Mouse (Mus musculus): ENCODE measurements at regions not wholly inside any gene's neighbourhood (a gene's known extent, or its start where the extent isn't known, plus 50 kb on each side); places are given as distances from the start of the nearest gene placed in this dataset.

DNA sequence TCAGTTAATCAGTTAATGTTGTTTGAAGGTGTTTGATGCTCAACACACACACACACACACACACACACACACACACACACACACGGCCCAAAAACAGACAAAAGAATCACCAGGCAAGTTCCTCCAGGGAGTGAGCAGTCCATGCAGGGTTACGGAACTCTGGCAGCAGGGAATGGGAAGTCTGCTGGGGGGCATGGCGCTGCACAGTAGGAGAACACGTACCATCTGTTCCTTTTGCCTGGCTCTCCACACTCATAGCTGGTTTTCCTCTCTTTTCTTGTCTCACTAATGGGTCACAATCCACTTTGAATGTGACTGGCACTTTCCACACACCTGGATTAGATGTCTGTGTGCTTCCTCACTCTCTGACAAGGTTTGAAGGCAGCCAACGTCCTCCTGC is 151.8 kb downstream of the Rpl14 start:
- H3K9me3 ChIP-seq (ENCODE audit: control insufficient read depth, low read length): no peaks in the 10 kb centered on the region
- no peaks in the 10 kb centered on the region for H3K27me3 ChIP-seq (replicated peaks; ENCODE audit: control insufficient read depth, insufficient read depth, low read length)
- WGBS: 82% methylated on average over 5 of the region's 5 CpGs
- no peak for ATAC-seq (replicated peaks; ENCODE audit: low FRiP score)
- H3K9ac ChIP-seq (ENCODE audit: low read depth, low read length): no peak overlapping the region
- H3K4me3 ChIP-seq (ENCODE audit: low read depth, low read length): no peak overlapping the region
- H3K36me3 ChIP-seq (ENCODE audit: control insufficient read depth, insufficient read depth, low read length): no peaks in the 10 kb centered on the region
- H3K4me1 ChIP-seq (replicated peaks; ENCODE audit: control insufficient read depth, insufficient read depth, low read length): no peaks in the 10 kb centered on the region
- no peak for DNase-seq (ENCODE audit: low spot score)
- H3K4me2 ChIP-seq: no peak overlapping the region
- H3K27ac ChIP-seq (ENCODE audit: low read depth, low read length): no peak overlapping the region

DNA sequence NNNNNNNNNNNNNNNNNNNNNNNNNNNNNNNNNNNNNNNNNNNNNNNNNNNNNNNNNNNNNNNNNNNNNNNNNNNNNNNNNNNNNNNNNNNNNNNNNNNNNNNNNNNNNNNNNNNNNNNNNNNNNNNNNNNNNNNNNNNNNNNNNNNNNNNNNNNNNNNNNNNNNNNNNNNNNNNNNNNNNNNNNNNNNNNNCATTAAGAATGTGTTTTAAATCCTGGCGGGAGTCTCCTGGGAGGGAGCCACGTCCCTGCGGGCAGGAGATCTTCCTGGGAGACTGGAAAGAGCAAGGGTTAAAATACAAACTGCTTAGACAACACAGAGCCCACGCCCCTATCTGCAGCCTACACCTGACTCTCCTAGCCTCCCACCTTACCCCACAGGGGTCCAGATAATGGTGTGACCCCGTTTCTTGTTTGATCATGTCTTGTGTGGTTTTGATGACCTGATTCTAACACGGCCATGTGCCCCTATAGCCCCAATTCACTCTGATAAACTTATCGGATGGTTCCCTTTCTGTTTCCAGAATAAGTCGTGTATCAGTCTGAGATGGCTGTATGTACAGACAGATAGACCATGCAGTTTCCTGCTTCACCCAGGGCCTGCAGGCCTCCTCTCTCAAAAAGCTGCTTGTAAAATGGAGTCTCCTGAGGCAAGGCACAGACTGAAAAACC is 160.8 kb downstream of the Rpl14 start:
- DNase-seq (ENCODE audit: low spot score): no peak

GRCm38 (mm10) chr9:120732650-120733293 is 161.5 kb downstream of the Rpl14 start:
- DNase-seq (ENCODE audit: low spot score): no peak
- H3K4me1 ChIP-seq (replicated peaks; ENCODE audit: control insufficient read depth, insufficient read depth, low read length): peaks cover 2% of the 10 kb centered on the region
- H3K27ac ChIP-seq (ENCODE audit: low read depth, low read length): no peak overlapping the region

More for the DNA sequence above, 160.8 kb downstream of the Rpl14 start:
- H3K27me3 ChIP-seq (replicated peaks; ENCODE audit: control insufficient read depth, insufficient read depth, low read length): no peaks in the 10 kb centered on the region
- no peak overlapping the region for H3K9ac ChIP-seq (ENCODE audit: low read depth, low read length)
- no peak for ATAC-seq (replicated peaks; ENCODE audit: low FRiP score)
- 29% methylated on average over 8 of the region's 8 CpGs for WGBS
- no peaks in the 10 kb centered on the region for H3K36me3 ChIP-seq (ENCODE audit: control insufficient read depth, insufficient read depth, low read length)
- H3K27ac ChIP-seq (ENCODE audit: low read depth, low read length): no peak overlapping the region
- no peak overlapping the region for H3K4me2 ChIP-seq
- H3K9me3 ChIP-seq (ENCODE audit: control insufficient read depth, low read length): no peaks in the 10 kb centered on the region
- no peak overlapping the region for H3K4me3 ChIP-seq (ENCODE audit: low read depth, low read length)
- peaks cover 2% of the 10 kb centered on the region for H3K4me1 ChIP-seq (replicated peaks; ENCODE audit: control insufficient read depth, insufficient read depth, low read length)

DNA sequence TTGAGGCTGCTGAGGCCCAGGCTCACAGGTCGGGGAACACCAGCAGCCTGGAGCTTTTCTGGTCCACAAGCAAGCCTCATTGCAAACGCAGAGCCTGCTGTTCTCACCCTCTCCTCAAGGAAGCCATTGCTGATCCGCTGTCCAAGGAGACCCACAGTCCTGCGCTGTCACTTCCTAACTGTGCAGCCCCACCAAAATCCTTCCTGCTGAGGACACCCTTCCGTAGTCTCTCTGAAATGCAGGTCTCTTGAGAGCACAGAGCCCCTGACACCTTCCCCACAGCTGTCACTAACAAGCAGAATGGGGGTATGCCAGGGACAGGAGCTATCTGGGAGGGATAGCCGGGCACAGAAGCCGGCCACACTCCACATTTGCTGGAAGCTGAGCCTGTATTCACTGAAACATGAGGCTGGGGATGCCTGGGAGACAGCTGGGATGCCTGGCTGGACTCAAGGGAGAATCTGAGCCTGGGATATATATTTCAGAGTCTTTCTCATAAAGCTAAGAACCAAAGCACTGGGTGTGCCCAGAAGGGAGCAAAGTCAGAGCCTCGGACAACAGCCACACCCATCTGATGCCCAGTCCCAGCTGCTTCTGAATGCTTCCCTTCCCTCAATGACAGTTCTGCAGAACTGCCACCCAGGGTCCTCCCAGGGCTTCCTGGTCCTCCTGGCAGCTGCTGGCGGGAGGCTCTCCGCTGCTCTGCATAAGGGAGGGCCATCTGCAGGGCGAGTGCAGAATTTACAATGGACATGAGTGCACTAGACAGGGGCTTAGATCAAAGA is 162.6 kb downstream of the Rpl14 start:
- ATAC-seq (replicated peaks; ENCODE audit: low FRiP score): no peak
- no peak overlapping the region for H3K27ac ChIP-seq (ENCODE audit: low read depth, low read length)
- H3K4me1 ChIP-seq (replicated peaks; ENCODE audit: control insufficient read depth, insufficient read depth, low read length): peaks cover 2% of the 10 kb centered on the region
- H3K4me2 ChIP-seq: no peak overlapping the region
- no peak overlapping the region for H3K4me3 ChIP-seq (ENCODE audit: low read depth, low read length)
- H3K9me3 ChIP-seq (ENCODE audit: control insufficient read depth, low read length): no peaks in the 10 kb centered on the region
- DNase-seq (ENCODE audit: low spot score): no peak
- no peak overlapping the region for H3K9ac ChIP-seq (ENCODE audit: low read depth, low read length)
- H3K36me3 ChIP-seq (ENCODE audit: control insufficient read depth, insufficient read depth, low read length): no peaks in the 10 kb centered on the region
- H3K27me3 ChIP-seq (replicated peaks; ENCODE audit: control insufficient read depth, insufficient read depth, low read length): no peaks in the 10 kb centered on the region
- 53% methylated on average over 11 of the region's 11 CpGs for WGBS

More at GRCm38 (mm10) chr9:120732650-120733293, 161.5 kb downstream of the Rpl14 start:
- no peak overlapping the region for H3K4me2 ChIP-seq
- no peaks in the 10 kb centered on the region for H3K36me3 ChIP-seq (ENCODE audit: control insufficient read depth, insufficient read depth, low read length)
- no peak for ATAC-seq (replicated peaks; ENCODE audit: low FRiP score)
- no peak overlapping the region for H3K9ac ChIP-seq (ENCODE audit: low read depth, low read length)
- WGBS: 54% methylated on average over 14 of the region's 14 CpGs
- H3K9me3 ChIP-seq (ENCODE audit: control insufficient read depth, low read length): no peaks in the 10 kb centered on the region
- no peaks in the 10 kb centered on the region for H3K27me3 ChIP-seq (replicated peaks; ENCODE audit: control insufficient read depth, insufficient read depth, low read length)
- no peak overlapping the region for H3K4me3 ChIP-seq (ENCODE audit: low read depth, low read length)

DNA sequence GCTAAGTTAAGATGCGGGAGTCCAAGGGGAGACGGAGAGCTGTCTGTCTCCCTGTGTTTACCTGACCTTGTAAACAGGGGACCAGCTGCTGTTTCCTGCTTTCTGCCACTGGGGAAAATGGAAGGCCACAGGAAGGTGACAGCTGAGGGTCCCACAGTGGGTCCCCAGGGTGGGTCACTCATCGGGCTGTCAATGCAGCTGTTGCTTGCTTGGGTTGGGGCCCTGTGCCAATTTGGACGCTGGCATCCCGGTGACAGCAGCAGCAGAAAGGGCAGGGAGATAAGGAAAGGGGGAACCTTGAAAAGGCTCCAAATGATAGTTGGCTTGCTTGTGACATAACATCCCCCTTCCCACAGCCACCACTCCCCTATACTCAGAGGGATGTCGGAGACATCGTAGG is 164.0 kb downstream of the Rpl14 start:
- WGBS: 72% methylated on average over 7 of the region's 7 CpGs

GRCm38 (mm10) chr9:120737956-120738355 is 166.7 kb downstream of the Rpl14 start:
- no peak overlapping the region for H3K4me3 ChIP-seq (ENCODE audit: low read depth, low read length)
- WGBS: 8% methylated on average over 1 of the region's 1 CpGs
- DNase-seq (ENCODE audit: low spot score) (no peak), ATAC-seq (replicated peaks; ENCODE audit: low FRiP score) (0 out of 2 replicates have a peak, but pooled peaks have one; percentile 31)
- H3K9ac ChIP-seq (ENCODE audit: low read depth, low read length): no peak overlapping the region
- H3K27me3 ChIP-seq (replicated peaks; ENCODE audit: control insufficient read depth, insufficient read depth, low read length): no peaks in the 10 kb centered on the region
- H3K27ac ChIP-seq (ENCODE audit: low read depth, low read length): no peak overlapping the region
- H3K4me2 ChIP-seq: no peak overlapping the region
- H3K4me1 ChIP-seq (replicated peaks; ENCODE audit: control insufficient read depth, insufficient read depth, low read length): peaks cover 12% of the 10 kb centered on the region
- H3K9me3 ChIP-seq (ENCODE audit: control insufficient read depth, low read length): no peaks in the 10 kb centered on the region
- no peaks in the 10 kb centered on the region for H3K36me3 ChIP-seq (ENCODE audit: control insufficient read depth, insufficient read depth, low read length)

More for the DNA sequence above, 164.0 kb downstream of the Rpl14 start:
- ATAC-seq (replicated peaks; ENCODE audit: low FRiP score) (no peak), DNase-seq (ENCODE audit: low spot score) (no peak)
- Histone ChIP-seq H3K27me3 (replicated peaks; ENCODE audit: control insufficient read depth, insufficient read depth, low read length) (no peaks in the 10 kb centered on the region), H3K9ac (ENCODE audit: low read depth, low read length) (no peak overlapping the region), H3K9me3 (ENCODE audit: control insufficient read depth, low read length) (no peaks in the 10 kb centered on the region), H3K4me2 (no peak overlapping the region), H3K4me3 (ENCODE audit: low read depth, low read length) (no peak overlapping the region), H3K27ac (ENCODE audit: low read depth, low read length) (no peak overlapping the region), H3K4me1 (replicated peaks; ENCODE audit: control insufficient read depth, insufficient read depth, low read length) (peaks cover 11% of the 10 kb centered on the region), H3K36me3 (ENCODE audit: control insufficient read depth, insufficient read depth, low read length) (no peaks in the 10 kb centered on the region)

- peaks cover 12% of the 10 kb centered on the region for H3K4me1 ChIP-seq (replicated peaks; ENCODE audit: control insufficient read depth, insufficient read depth, low read length)
- WGBS: 49% methylated on average over 14 of the region's 14 CpGs
- no peaks in the 10 kb centered on the region for H3K9me3 ChIP-seq (ENCODE audit: control insufficient read depth, low read length)
- H3K36me3 ChIP-seq (ENCODE audit: control insufficient read depth, insufficient read depth, low read length): no peaks in the 10 kb centered on the region
- no peak overlapping the region for H3K4me2 ChIP-seq
- H3K27ac ChIP-seq (ENCODE audit: low read depth, low read length): no peak overlapping the region
- no peak overlapping the region for H3K4me3 ChIP-seq (ENCODE audit: low read depth, low read length)
- no peaks in the 10 kb centered on the region for H3K27me3 ChIP-seq (replicated peaks; ENCODE audit: control insufficient read depth, insufficient read depth, low read length)
- ATAC-seq (replicated peaks; ENCODE audit: low FRiP score): no peak
- no peak for DNase-seq (ENCODE audit: low spot score)
- H3K9ac ChIP-seq (ENCODE audit: low read depth, low read length): no peak overlapping the region
These were observed 168.1 kb downstream of the Rpl14 start for GRCm38 (mm10) chr9:120739199-120739952.

DNA sequence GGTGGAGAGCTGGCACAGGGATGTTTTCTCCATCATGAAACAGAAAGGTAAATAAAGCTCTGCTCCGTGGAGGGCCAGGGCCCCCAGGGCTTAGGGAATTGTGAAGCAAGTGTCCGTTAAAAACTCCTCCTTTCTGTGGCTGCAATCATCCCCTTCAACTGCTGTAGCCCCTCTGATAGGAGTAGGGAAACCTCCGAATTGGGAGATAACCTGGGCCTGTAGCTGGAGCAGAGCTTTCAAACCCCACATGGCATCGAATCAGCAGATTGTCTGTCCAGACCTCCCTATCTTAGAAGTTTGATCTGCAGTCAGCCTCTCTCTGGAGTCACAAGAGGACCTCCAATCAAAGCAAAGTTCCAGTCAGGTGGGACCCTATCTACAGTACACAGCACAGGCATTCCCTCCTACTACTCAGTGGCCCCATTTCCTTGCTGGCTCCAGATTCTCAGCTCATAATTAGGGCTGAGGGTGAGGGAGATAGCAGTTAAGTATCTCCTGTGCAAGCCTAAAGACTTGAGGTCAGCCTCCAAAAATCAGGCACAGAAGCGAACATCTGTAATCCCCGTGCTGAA is 168.8 kb downstream of the Rpl14 start:
- H3K4me1 ChIP-seq (replicated peaks; ENCODE audit: control insufficient read depth, insufficient read depth, low read length): peaks cover 12% of the 10 kb centered on the region
- H3K4me2 ChIP-seq: no peak overlapping the region
- no peaks in the 10 kb centered on the region for H3K36me3 ChIP-seq (ENCODE audit: control insufficient read depth, insufficient read depth, low read length)
- no peak for DNase-seq (ENCODE audit: low spot score)
- WGBS: 32% methylated on average over 6 of the region's 6 CpGs
- ATAC-seq (replicated peaks; ENCODE audit: low FRiP score): no peak; the same call in 1 of the 2 replicates
- no peak overlapping the region for H3K27ac ChIP-seq (ENCODE audit: low read depth, low read length)
- no peak overlapping the region for H3K9ac ChIP-seq (ENCODE audit: low read depth, low read length)
- H3K27me3 ChIP-seq (replicated peaks; ENCODE audit: control insufficient read depth, insufficient read depth, low read length): no peaks in the 10 kb centered on the region
- no peaks in the 10 kb centered on the region for H3K9me3 ChIP-seq (ENCODE audit: control insufficient read depth, low read length)
- H3K4me3 ChIP-seq (ENCODE audit: low read depth, low read length): no peak overlapping the region
